9 mouse cellular contexts compared by ENCODE assay signal in the genomic region with DNA sequence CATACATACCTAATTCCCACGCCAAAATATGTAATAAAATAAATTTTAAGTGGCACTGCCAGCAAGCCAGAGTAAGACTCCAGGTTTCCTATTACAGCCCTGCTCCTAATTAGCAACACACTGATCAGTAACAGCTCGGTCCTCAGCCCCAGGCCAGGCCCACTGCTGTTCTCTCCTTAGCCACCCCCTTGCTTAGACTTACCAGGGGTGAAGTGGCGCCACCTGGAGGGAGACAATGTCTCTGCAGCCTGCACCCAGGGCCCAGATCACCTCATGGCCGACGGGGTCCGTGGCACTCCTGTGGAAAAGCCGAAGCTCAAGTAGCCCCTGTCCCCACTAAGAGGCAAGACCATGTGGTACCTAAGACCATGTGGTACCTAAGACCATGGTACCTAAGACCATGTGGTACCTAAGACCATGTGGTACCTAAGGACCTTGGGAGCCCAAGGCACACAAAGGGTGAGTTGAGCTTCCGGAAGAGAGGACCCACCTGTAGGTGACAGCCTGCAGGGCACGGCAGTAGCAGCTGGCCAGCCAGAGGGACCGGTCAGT. TPM values are rescaled to one million over a fixed set of nuclear protein-coding genes. Genes with fewer than 3 reads are reported as not detected.
DNase-seq lines count a peak whose midpoint lies in the region; ATAC-seq and TF ChIP-seq lines count a peak whose summit lies in the region.
"Had no signal": no experiment of that assay in that cellular context is flagged by ENCODE, and none has a peak within 500 bp of the region (broad histone marks: within the 10 kb centered on the region; RNA-seq: fewer than 3 reads in every experiment).

No protein-coding gene starts in this region.

- H3K4me3 ChIP-seq in liver, embryonic 13.5 days (replicated peaks): no peak overlapping the region
- no peak overlapping the region for H3K4me3 ChIP-seq in small intestine, adult 2 months (ENCODE audit: low read depth, low read length)

- no peak overlapping the region for H3K27ac ChIP-seq in liver, embryonic 13.5 days
- H3K27ac ChIP-seq in small intestine, adult 2 months (ENCODE audit: insufficient read depth, low read depth, low read length): no peak overlapping the region
- H3K27ac ChIP-seq: macrophage had no signal

- H3K9ac ChIP-seq in liver, embryonic 13.5 days: no peak overlapping the region

- H3K9me3 ChIP-seq in liver, embryonic 13.5 days (replicated peaks): no peaks in the 10 kb centered on the region; the same call in 1 of the 2 replicates

- DNase-seq in gastrocnemius, postnatal 10 days: peak; percentile 35
- DNase-seq in gastrocnemius, adult 8-10 months (ENCODE audit: low spot score in 2 of 2): no peak
- peak; percentile 27 for DNase-seq in c-Kit-positive CD71-positive TER-119-negative erythroid progenitor cells, embryonic 14.5 days (ENCODE audit: low read depth)
- DNase-seq in liver, embryonic 13.5 days: peak; percentile 28
- DNase-seq in right cerebral cortex, postnatal 10 days (ENCODE audit: low spot score in 2 of 2): no peak
- no peak for DNase-seq in right cerebral cortex, postnatal 36 days (ENCODE audit: low spot score in 2 of 2)

- no peak overlapping the region for H3K4me2 ChIP-seq in liver, embryonic 13.5 days

- no peaks in the 10 kb centered on the region for H3K36me3 ChIP-seq in liver, embryonic 13.5 days
- H3K36me3 ChIP-seq in small intestine, adult 2 months (ENCODE audit: control insufficient read depth, insufficient read depth, low read length): no peaks in the 10 kb centered on the region

- peaks cover 48% of the 10 kb centered on the region for H3K27me3 ChIP-seq in liver, embryonic 13.5 days
- no peaks in the 10 kb centered on the region for H3K27me3 ChIP-seq in small intestine, adult 2 months (ENCODE audit: control insufficient read depth, insufficient read depth, low read length)

- peak; percentile 39 for ATAC-seq in CD4-positive, CD25-positive, alpha-beta regulatory T cell, adult 4 months
- ATAC-seq in liver, embryonic 13.5 days (ENCODE audit: low read depth): peak; percentile 37

- no peaks in the 10 kb centered on the region for H3K4me1 ChIP-seq in liver, embryonic 13.5 days (replicated peaks)
- H3K4me1 ChIP-seq in small intestine, adult 2 months (ENCODE audit: control insufficient read depth, insufficient read depth, insufficient read length, low read length): no peaks in the 10 kb centered on the region

- TF ChIP-seq CTCF in small intestine, adult 2 months (IDR thresholded peaks at IDR 0.05; ENCODE audit: extremely low read depth, insufficient read length, insufficient replicate concordance, low read depth, low read length): peak; percentile 50; the same call in 1 of the 2 replicates

- no peak for TF ChIP-seq POLR2A in small intestine, adult 2 months (IDR thresholded peaks at IDR 0.05; ENCODE audit: low read depth, low read length)

- WGBS in liver, embryonic 13.5 days (ENCODE audit: insufficient replicate concordance): 25% methylated on average over 10 of the region's 10 CpGs
- 39% methylated on average over 10 of the region's 10 CpGs for WGBS in small intestine, adult 2 months

RNA-seq across cellular contexts. Expression of gene Fbxo41, which starts 25.4 kb away (rescaled TPM):
- total RNA-seq in gastrocnemius, postnatal 10 days (2021): under 1 TPM; 0.14 TPM
- not detected for total RNA-seq in gastrocnemius, adult 8-10 months (2022)
- polyA plus RNA-seq in CD4-positive, CD25-positive, alpha-beta regulatory T cell, adult 4 months (2017; shearing (Covaris generic)): under 1 TPM; 0.08 to 0.15 TPM
- not detected in 2 replicates for polyA plus RNA-seq in liver, embryonic 13.5 days (2015; fragmentation: Nextera tagmentation; extraction: Ambion mirVana)
- polyA plus RNA-seq in small intestine, adult 2 months (2012; rRNA removed): 0.19 and 0.22 TPM in 2 replicates
- polyA plus RNA-seq: macrophage had no signal

RNA-seq across cellular contexts. Expression of gene Pradc1, which starts 25.7 kb away (rescaled TPM):
- total RNA-seq in gastrocnemius, postnatal 10 days (2021): 10 to 100 TPM; 15.2 to 17.8 TPM
- 10 to 100 TPM; 14.5 to 17.2 (median 16.6) TPM for total RNA-seq in gastrocnemius, adult 8-10 months (2022)
- 10 to 100 TPM; 16.2 to 17.7 TPM for polyA plus RNA-seq in CD4-positive, CD25-positive, alpha-beta regulatory T cell, adult 4 months (2017; shearing (Covaris generic))
- polyA plus RNA-seq in liver, embryonic 13.5 days (2015; fragmentation: Nextera tagmentation; extraction: Ambion mirVana): 34.8 and 35.6 TPM in 2 replicates
- 10.9 and 15.9 TPM in 2 replicates for polyA plus RNA-seq in small intestine, adult 2 months (2012; rRNA removed)

RNA-seq across cellular contexts. Expression of gene Cct7, which starts 26.1 kb away (rescaled TPM):
- total RNA-seq in gastrocnemius, postnatal 10 days (2021): 100 to 1,000 TPM; 164 to 167 TPM
- 100 to 1,000 TPM; 139 to 146 (median 144) TPM for total RNA-seq in gastrocnemius, adult 8-10 months (2022)
- 100 to 1,000 TPM; 315 to 339 TPM for polyA plus RNA-seq in CD4-positive, CD25-positive, alpha-beta regulatory T cell, adult 4 months (2017; shearing (Covaris generic))
- 408 and 426 TPM in 2 replicates for polyA plus RNA-seq in liver, embryonic 13.5 days (2015; fragmentation: Nextera tagmentation; extraction: Ambion mirVana)
- polyA plus RNA-seq in small intestine, adult 2 months (2012; rRNA removed): 39.1 and 69.7 TPM in 2 replicates

RNA-seq across cellular contexts. Expression of gene Egr4, which starts 35.9 kb away (rescaled TPM):
- total RNA-seq in gastrocnemius, postnatal 10 days (2021): not detected
- not detected for total RNA-seq in gastrocnemius, adult 8-10 months (2022)
- not detected for polyA plus RNA-seq in CD4-positive, CD25-positive, alpha-beta regulatory T cell, adult 4 months (2017; shearing (Covaris generic))
- not detected in 2 replicates for polyA plus RNA-seq in liver, embryonic 13.5 days (2015; fragmentation: Nextera tagmentation; extraction: Ambion mirVana)
- not detected in 2 replicates for polyA plus RNA-seq in small intestine, adult 2 months (2012; rRNA removed)
- polyA plus RNA-seq: macrophage had no signal

RNA-seq across cellular contexts. Expression of gene Smyd5, which starts 45.7 kb away (rescaled TPM):
- 10 to 100 TPM; 12.2 to 13.7 TPM for total RNA-seq in gastrocnemius, postnatal 10 days (2021)
- total RNA-seq in gastrocnemius, adult 8-10 months (2022): 1 to 10 TPM; 8.4 to 9.6 (median 8.4) TPM
- polyA plus RNA-seq in CD4-positive, CD25-positive, alpha-beta regulatory T cell, adult 4 months (2017; shearing (Covaris generic)): 10 to 100 TPM; 23.2 to 45.4 TPM
- 31.6 and 33.7 TPM in 2 replicates for polyA plus RNA-seq in liver, embryonic 13.5 days (2015; fragmentation: Nextera tagmentation; extraction: Ambion mirVana)
- 6.8 and 9.5 TPM in 2 replicates for polyA plus RNA-seq in small intestine, adult 2 months (2012; rRNA removed)

Comparison
In these comparisons a context has a peak if more than half of its experiments do, and no peak if none do; other contexts are left out.
1. DNase-seq: peak in gastrocnemius, postnatal 10 days (single experiment), c-Kit-positive CD71-positive TER-119-negative erythroid progenitor cells, embryonic 14.5 days (single experiment) and liver, embryonic 13.5 days (single experiment); none in gastrocnemius, adult 8-10 months (0 of 2), right cerebral cortex, postnatal 10 days (0 of 2) and right cerebral cortex, postnatal 36 days (0 of 2).